ENCODE assay signal across 8 mouse cellular contexts in genomic region chr6:51177701-51178060, GRCm38 (mm10).
A peak's percentile ranks its signal among the peaks of the same experiment; 100 is the strongest.
DNase-seq lines count a peak whose midpoint lies in the region; ATAC-seq and TF ChIP-seq lines count a peak whose summit lies in the region.

No protein-coding gene starts in this region.

- peaks cover 75% of the 10 kb centered on the region for H3K27me3 ChIP-seq in lung, postnatal 0 days (replicated peaks; ENCODE audit: insufficient read depth, low read length)
- peaks cover 31% of the 10 kb centered on the region for H3K27me3 ChIP-seq in intestine, embryonic 15.5 days (replicated peaks)
- H3K27me3 ChIP-seq in neural tube, embryonic 15.5 days (replicated peaks): peaks cover 37% of the 10 kb centered on the region

- H3K4me1 ChIP-seq in lung, postnatal 0 days (ENCODE audit: insufficient read depth, low read depth, low read length): no peaks in the 10 kb centered on the region
- peaks cover 6% of the 10 kb centered on the region; the same call in 1 of the 2 replicates for H3K4me1 ChIP-seq in embryonic fibroblast, embryonic 13.5 days (ENCODE audit: control insufficient read depth, insufficient read depth, low read length)
- H3K4me1 ChIP-seq in intestine, embryonic 15.5 days (replicated peaks): peaks cover 12% of the 10 kb centered on the region
- H3K4me1 ChIP-seq in neural tube, embryonic 15.5 days: peaks cover 15% of the 10 kb centered on the region

- no peak overlapping the region for H3K27ac ChIP-seq in lung, postnatal 0 days (ENCODE audit: low read length)
- peak overlapping the region; percentile 65 for H3K27ac ChIP-seq in embryonic fibroblast, embryonic 13.5 days (ENCODE audit: insufficient read depth, low read length)
- no peak overlapping the region for H3K27ac ChIP-seq in intestine, embryonic 15.5 days
- H3K27ac ChIP-seq in neural tube, embryonic 15.5 days (replicated peaks): no peak overlapping the region

- H3K9ac ChIP-seq in lung, postnatal 0 days (replicated peaks; ENCODE audit: low read depth): no peak overlapping the region
- no peak overlapping the region for H3K9ac ChIP-seq in intestine, embryonic 15.5 days
- H3K9ac ChIP-seq in neural tube, embryonic 15.5 days (replicated peaks): no peak overlapping the region

- under 1% methylated on average over 14 of the region's 14 CpGs for WGBS in lung, postnatal 0 days
- 2% methylated on average over 14 of the region's 14 CpGs for WGBS in intestine, embryonic 15.5 days
- 1% methylated on average over 14 of the region's 14 CpGs for WGBS in neural tube, embryonic 15.5 days

- no peaks in the 10 kb centered on the region for H3K36me3 ChIP-seq in lung, postnatal 0 days (ENCODE audit: insufficient read depth, low read length)
- no peaks in the 10 kb centered on the region for H3K36me3 ChIP-seq in intestine, embryonic 15.5 days
- H3K36me3 ChIP-seq in neural tube, embryonic 15.5 days: no peaks in the 10 kb centered on the region

- TF ChIP-seq CTCF in lung, postnatal 0 days (IDR thresholded peaks at IDR 0.05): no peak
- no peak for TF ChIP-seq CTCF in embryonic fibroblast, embryonic 13.5 days (IDR thresholded peaks at IDR 0.05; ENCODE audit: borderline replicate concordance, insufficient read depth, low read length)

- TF ChIP-seq EP300 in lung, postnatal 0 days (IDR thresholded peaks at IDR 0.05): no peak

- no peak for TF ChIP-seq POLR2A in embryonic fibroblast, embryonic 13.5 days (IDR thresholded peaks at IDR 0.05; ENCODE audit: low read depth, low read length)

- ATAC-seq in lung, postnatal 0 days: no peak
- ATAC-seq in intestine, embryonic 15.5 days: no peak
- no peak for ATAC-seq in neural tube, embryonic 15.5 days (ENCODE audit: low FRiP score)

- peak overlapping the region; percentile 51 for H3K4me2 ChIP-seq in lung, postnatal 0 days (replicated peaks; ENCODE audit: low read depth, low read length)
- H3K4me2 ChIP-seq in intestine, embryonic 15.5 days (replicated peaks): peak overlapping the region; percentile 61
- H3K4me2 ChIP-seq in neural tube, embryonic 15.5 days: peak overlapping the region; percentile 40

- H3K4me3 ChIP-seq in lung, postnatal 0 days (ENCODE audit: low read depth, low read length): peak overlapping the region; percentile 37
- peak overlapping the region; percentile 99 for H3K4me3 ChIP-seq in embryonic fibroblast, embryonic 13.5 days (ENCODE audit: insufficient read depth, low read length)
- peak overlapping the region; percentile 32 for H3K4me3 ChIP-seq in intestine, embryonic 15.5 days (replicated peaks)
- H3K4me3 ChIP-seq in neural tube, embryonic 15.5 days (replicated peaks): peak overlapping the region; percentile 17; the same call in 1 of the 2 replicates

- no peaks in the 10 kb centered on the region for H3K9me3 ChIP-seq in lung, postnatal 0 days (ENCODE audit: low read length)
- no peaks in the 10 kb centered on the region for H3K9me3 ChIP-seq in intestine, embryonic 15.5 days
- H3K9me3 ChIP-seq in neural tube, embryonic 15.5 days (replicated peaks): no peaks in the 10 kb centered on the region

- DNase-seq in lung, postnatal 0 days (ENCODE audit: low spot score): no peak
- DNase-seq in lung, postnatal 14 days: no peak
- no peak for DNase-seq in frontal cortex, adult 2 months (ENCODE audit: extremely low spot score in 1 of 2, low spot score in 1 of 2)
- no peak for DNase-seq in cerebellum, postnatal 36 days
- DNase-seq in gastrocnemius, postnatal 25 days: no peak

Comparison
In these comparisons a context has a peak if more than half of its experiments do, and no peak if none do; other contexts are left out.
1. H3K4me3 ChIP-seq: peak in every context shown above with its lines; median percentile 99 in embryonic fibroblast, embryonic 13.5 days; 37 in lung, postnatal 0 days; 32 in intestine, embryonic 15.5 days; 17 in neural tube, embryonic 15.5 days.